Mouse (Mus musculus) urinary bladder, postnatal 36 days (tissue): ENCODE measurements around the gene Acvr1b.

Experiments used
- DNase-seq, 2 experiments: peaks; one replicate each; pipeline ENCODE4 v3.0.0; 2022; ENCODE audit warnings: low spot score in 2 of 2, mixed read lengths in 1 of 2

The Acvr1b gene

DNA sequence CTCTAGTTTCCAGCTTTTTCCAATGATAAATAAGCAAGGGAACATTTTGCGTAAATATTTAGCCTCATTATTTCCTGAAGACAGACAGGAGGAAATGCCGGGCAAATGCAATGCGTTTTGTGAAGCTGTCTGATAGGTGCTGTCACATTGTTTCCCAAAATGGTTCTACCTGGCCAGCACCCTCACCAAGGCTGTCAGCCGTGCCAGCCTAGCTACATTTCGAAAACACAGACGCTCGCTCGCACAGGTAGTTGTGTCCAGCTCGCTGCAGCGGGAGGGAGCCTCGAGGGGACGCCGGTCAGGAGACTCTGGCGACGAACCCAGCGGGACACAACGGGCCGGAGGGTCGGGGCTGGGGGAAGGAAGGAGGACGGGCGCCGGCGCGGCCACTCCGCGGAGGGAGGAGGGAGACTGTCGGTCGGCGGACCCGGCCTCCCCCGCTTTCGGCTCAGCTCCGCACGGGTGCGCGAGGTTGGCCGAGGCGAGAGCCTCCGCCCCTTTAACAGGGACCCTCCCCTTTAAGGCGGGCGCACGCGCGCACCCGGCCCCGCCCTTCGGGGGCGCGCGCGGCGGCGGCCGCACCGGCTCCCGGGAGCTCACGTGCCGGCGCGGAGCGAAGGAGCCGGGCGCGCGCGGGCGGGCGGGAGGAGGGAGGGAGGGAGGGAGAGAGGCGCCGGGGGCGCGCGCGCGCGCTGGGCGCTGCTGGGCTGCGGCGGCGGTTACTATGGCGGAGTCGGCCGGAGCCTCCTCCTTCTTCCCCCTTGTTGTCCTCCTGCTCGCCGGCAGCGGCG is at the start of gene Acvr1b:
Gene Acvr1b, plus strand, starts transcription at position 647 of the 791 bp plus-strand sequence.
- DNase-seq = peak; percentile 86 to 91

GRCm38 (mm10) chr15:101125561-101125960 is 48.3 kb upstream of the Acvr1b start:
- DNase-seq = no peak

GRCm38 (mm10) chr15:101126876-101127544 is 46.9 kb upstream of the Acvr1b start:
- DNase-seq = no peak

- DNase-seq = no peak
Measured at GRCm38 (mm10) chr15:101128181-101129089, 45.4 kb upstream of the Acvr1b start, which contains the start of gene Acvrl1. TSS of gene Acvrl1 (plus strand) at chr15:101128522.

DNA sequence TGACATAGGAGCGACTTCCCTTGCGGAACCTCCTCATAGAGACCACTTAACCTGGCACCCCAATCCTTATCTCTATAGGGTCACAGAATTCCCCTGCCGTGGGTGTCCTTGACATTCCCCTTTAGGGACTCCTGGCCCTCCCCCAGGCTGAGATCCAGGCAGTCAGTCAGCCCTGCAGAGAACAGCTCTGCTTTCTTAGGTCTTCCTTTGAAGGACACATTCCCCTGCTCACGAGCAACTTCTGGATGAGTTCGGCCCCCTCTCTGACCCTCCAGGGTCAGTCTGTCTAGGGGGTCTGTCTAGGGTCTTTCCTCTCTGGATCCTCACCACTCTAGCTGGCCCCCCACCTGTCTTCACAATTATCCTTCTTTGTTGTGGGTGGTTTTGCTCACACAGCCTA is 44.5 kb upstream of the Acvr1b start:
- no peak for DNase-seq

- DNase-seq = no peak
Measured at GRCm38 (mm10) chr15:101131498-101131897, 42.4 kb upstream of the Acvr1b start.

- DNase-seq = no peak
Measured at GRCm38 (mm10) chr15:101132041-101132440, 41.8 kb upstream of the Acvr1b start.

- DNase-seq = no peak
Measured at GRCm38 (mm10) chr15:101132761-101133160, 41.1 kb upstream of the Acvr1b start.

DNA sequence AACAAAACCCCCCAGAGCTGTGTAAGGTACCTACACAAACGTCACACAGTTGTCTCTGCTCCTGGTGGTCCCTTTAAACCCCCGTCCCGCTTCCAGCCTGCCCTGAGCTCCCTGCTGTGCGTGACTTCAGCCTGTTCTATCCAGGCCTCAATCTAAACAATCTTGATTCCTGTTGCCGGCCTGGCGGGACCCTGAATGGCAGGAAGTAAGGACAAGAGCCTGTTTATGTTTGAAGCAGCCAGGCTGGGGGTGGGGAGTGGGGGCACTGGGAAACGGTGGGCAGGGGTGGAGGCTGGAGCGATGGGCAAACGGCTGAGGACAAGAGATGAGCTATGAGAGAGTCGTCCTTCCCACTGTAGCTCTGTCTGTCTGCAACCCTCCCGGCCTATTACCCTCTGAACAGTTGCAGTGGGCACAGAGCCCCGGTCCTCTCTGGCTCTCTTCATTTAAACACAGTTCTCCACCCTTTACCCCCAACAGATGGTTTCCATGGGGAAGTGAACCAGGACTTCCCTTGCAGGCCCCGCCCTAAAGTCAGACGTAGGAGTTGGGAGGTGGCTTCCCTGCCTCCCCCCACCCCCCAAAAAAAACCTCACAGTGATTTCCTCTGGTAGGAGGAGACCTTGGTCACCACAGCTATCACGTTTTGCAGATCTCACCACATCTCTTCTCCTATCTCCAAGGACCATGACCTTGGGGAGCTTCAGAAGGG is 39.7 kb upstream of the Acvr1b start:
- no peak for DNase-seq

GRCm38 (mm10) chr15:101135405-101135804 is 38.5 kb upstream of the Acvr1b start:
- no peak for DNase-seq

GRCm38 (mm10) chr15:101137455-101137854 is 36.4 kb upstream of the Acvr1b start:
- DNase-seq = no peak

- no peak for DNase-seq
Measured at GRCm38 (mm10) chr15:101138675-101139074, 35.2 kb upstream of the Acvr1b start.

DNA sequence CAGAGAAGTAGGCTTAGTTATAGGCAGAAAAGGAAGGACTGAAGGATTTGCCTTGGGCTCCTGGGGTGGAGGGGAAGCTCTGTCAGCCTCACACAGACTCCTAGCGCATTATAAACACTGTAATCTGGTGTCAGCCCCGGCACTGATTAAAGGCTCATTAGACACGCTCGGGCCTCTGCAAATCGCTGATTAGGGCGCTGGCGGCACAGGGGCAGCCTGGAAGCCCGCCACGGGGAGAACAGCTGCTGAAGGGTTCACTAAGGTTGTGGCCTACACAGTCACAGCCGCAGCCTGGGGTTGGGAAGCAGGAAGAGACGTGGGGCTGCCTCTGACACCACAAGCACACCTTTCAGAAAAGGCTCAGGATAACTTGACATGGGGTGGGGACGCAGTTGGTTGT is 34.0 kb upstream of the Acvr1b start:
- DNase-seq = no peak

- DNase-seq = no peak
Measured at GRCm38 (mm10) chr15:101140587-101140986, 33.3 kb upstream of the Acvr1b start.

DNA sequence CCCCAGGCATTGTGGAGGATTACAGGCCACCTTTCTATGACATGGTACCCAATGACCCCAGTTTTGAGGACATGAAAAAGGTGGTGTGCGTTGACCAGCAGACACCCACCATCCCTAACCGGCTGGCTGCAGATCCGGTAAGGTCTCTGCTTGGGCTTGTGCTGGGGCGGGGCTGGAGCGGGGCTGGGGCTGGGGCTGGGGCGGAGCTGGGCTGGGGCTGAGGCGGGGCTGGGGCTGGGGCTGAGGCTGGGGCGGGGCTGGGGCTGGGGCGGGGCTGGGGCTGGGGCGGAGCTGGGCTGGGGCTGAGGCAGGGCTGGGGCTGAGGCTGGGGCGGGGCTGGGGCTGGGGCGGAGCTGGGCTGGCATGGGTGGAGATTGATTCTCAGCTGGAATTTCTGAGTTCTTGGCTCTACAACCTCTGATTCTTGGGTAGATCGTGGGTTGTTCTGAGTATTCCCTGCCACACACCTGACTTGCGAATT is 32.8 kb upstream of the Acvr1b start:
- DNase-seq = peak in 1 of 2 experiments; percentile 57

DNA sequence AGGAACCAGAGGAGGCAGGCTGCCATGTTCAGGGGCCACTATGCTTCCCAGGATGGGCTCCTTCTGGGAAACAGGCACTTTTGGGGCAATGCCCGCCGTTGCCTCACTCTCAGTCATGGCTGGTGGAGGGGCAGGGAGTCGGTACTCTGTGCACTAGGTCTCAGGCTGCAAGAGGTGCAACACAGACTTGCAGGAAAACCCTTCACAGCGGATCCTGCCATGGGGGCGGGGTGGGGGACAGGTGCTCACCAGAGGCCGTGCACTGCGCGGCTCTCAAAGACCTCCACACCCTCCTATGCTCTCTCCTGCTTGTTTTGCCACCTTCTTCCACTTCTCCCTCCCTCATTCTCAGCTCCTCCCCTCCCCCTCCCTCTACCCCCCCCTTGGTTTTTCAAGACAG is 31.2 kb upstream of the Acvr1b start:
- DNase-seq = no peak

DNA sequence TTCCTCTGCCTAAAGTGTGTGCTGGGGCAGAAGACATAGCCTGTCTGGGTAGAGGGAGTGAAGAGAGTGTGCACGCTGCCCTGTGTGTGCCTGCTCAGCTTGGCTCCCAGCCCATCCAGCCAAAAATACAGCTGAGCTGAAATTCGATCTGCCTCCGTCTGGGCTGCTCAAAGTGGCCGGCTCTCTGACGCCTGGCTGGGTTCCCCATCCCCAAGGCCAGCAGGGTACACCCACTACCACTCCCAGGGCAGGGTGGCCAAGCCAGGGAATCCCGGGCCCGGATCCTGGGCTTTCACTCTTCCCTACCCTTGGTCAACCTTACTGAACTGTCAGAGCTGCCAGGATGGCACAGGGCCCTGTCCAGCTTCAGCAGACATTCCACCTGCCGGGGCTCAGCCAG is 30.4 kb upstream of the Acvr1b start:
- peak in 1 of 2 experiments; percentile 57 for DNase-seq

DNA sequence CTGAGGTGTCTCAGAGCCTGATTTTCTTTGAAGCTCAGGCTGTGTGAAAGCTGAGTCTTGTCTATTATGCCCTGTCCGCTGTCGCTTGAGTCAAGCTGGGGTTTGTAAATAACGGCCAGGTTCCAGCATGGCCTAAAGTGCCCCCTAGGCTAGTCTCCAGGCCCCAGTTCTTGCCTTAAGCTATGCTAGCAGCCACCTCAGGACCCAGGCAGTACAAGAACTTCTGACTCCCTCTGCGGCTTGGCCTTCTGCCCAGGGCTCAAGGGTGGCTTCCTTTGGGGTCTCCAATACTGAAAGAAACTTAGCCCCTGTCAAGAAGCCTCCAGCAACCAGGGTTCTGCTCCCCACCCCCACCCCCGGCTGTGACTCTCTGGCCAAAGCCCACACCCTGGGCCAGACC is 29.7 kb upstream of the Acvr1b start:
- no peak for DNase-seq

DNA sequence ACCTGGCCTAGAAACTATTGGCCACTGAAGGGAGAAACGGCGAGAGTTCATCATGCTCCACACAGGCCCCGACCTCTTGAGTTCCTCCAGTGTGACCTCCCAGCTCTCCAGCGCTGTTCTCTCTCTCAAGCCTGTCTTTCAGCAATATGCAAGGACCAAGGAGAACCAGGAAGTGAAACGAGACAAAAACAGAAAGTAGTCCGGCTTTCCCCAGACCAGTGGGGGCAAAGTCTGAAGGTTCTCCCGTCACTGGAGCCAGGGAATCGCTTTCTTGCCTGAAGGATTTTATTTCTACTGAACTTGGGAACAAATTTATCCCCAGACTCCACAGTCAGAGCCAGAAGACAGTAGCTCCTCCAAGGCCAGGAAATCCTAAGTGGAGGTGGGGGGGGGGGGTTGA is 29.1 kb upstream of the Acvr1b start:
- DNase-seq = no peak

- peak; percentile 93 to 97 for DNase-seq
Measured at GRCm38 (mm10) chr15:101145424-101146099, 28.3 kb upstream of the Acvr1b start.
